ENCODE assay signal across 16 mouse cellular contexts in genomic region chr13:63771009-63771408, GRCm38 (mm10). TPM values are rescaled to one million over a fixed set of nuclear protein-coding genes. Genes with fewer than 3 reads are reported as not detected.
DNase-seq lines count a peak whose midpoint lies in the region.
"Had no signal": no experiment of that assay in that cellular context is flagged by ENCODE, and none has a peak within 500 bp of the region (broad histone marks: within the 10 kb centered on the region; RNA-seq: fewer than 3 reads in every experiment).

No protein-coding gene starts in this region.

- peak; percentile 3 to 34 for DNase-seq in adrenal gland, postnatal 36 days
- no peak for DNase-seq in adrenal gland, postnatal 25 days
- DNase-seq in 3134 (ENCODE audit: extremely low read depth, insufficient read length, low spot score) (peak; percentile 76), adipocyte (ENCODE audit: low spot score) (peak; percentile 29)
- peak; percentile 8 for DNase-seq in lung, postnatal 36 days
- no peak for DNase-seq in urinary bladder, adult 18-20 months (ENCODE audit: low spot score in 2 of 2)
- DNase-seq in embryo, embryonic 10.5 days (ENCODE audit: low spot score), result no peak
- no peak for DNase-seq in gastrocnemius, adult 8-10 months (ENCODE audit: low spot score in 2 of 2)
- DNase-seq: cerebellum, adult 11-12 months; cerebellum, postnatal 14 days; embryo, embryonic 11 days; gastrocnemius, postnatal 25 days; kidney, adult 18-20 months; kidney, postnatal 10 days; liver, postnatal 0 days; right cerebral cortex, postnatal 4 days had no signal

RNA-seq across cellular contexts. Expression of gene Ercc6l2, which starts 44.0 kb away (rescaled TPM):
- 10 to 100 TPM; 24.1 to 32.1 TPM for total RNA-seq in adrenal gland, postnatal 36 days (2021)
- total RNA-seq in adrenal gland, postnatal 25 days (2021), result 36.2 and 37.4 TPM in 2 replicates
- 10 to 100 TPM; 14.1 to 27.2 (median 19.1) TPM for total RNA-seq in gastrocnemius, adult 8-10 months (2022)

Comparison
In these comparisons a context has a peak if more than half of its experiments do, and no peak if none do; other contexts are left out.
1. DNase-seq: peak in adrenal gland, postnatal 36 days (2 of 2), 3134 (single experiment), adipocyte (single experiment) and lung, postnatal 36 days (single experiment); none in adrenal gland, postnatal 25 days (single experiment), urinary bladder, adult 18-20 months (0 of 2), embryo, embryonic 10.5 days (single experiment) and gastrocnemius, adult 8-10 months (0 of 2).